Mouse (Mus musculus) C2C12 (cell line): ENCODE results near the gene Gpx8. TPM values are rescaled to one million over a fixed set of nuclear protein-coding genes. Genes with fewer than 3 reads are reported as not detected.

Source experiments
- H3K27me3 ChIP-seq: one replicate; pipeline ENCODE4 v1.6.1; 2011; ENCODE audit not compliant: control insufficient read depth, insufficient read depth, insufficient read length
- H3K36me3 ChIP-seq: one replicate; pipeline ENCODE4 v1.6.1; 2011; ENCODE audit not compliant: control insufficient read depth, insufficient read depth
- H3K4me3 ChIP-seq: one replicate; pipeline ENCODE4 v1.5.1; 2011; ENCODE audit warnings: mild to moderate bottlenecking, control low read depth; ENCODE audit not compliant: poor library complexity, insufficient read depth, severe bottlenecking
- H3K79me2 ChIP-seq: one replicate; pipeline ENCODE4 v1.6.1; 2011; ENCODE audit not compliant: control insufficient read depth, insufficient read depth
- H3K79me3 ChIP-seq: one replicate; pipeline ENCODE4 v1.6.1; 2011; ENCODE audit warnings: low read depth, control low read depth
- H3ac ChIP-seq: one replicate; pipeline ENCODE3; 2011; ENCODE audit warnings: low read depth; ENCODE audit not compliant: control insufficient read depth, insufficient read length
- CEBPB ChIP-seq: IDR thresholded peaks from one replicate; pipeline ENCODE4 v1.6.1; 2011; ENCODE audit warnings: low read depth, mild to moderate bottlenecking, control low read depth, moderate library complexity
- CTCF ChIP-seq: IDR thresholded peaks from one replicate; pipeline ENCODE4 v1.5.1; 2011; ENCODE audit not compliant: control insufficient read depth, insufficient read depth, insufficient read length
- FOSL1 ChIP-seq: IDR thresholded peaks from one replicate; pipeline ENCODE4 v1.8.0; 2011; ENCODE audit warnings: mild to moderate bottlenecking, low read length; ENCODE audit not compliant: poor library complexity, insufficient read depth, severe bottlenecking
- MAX ChIP-seq: IDR thresholded peaks from one replicate; pipeline ENCODE4 v1.6.1; 2011; ENCODE audit warnings: mild to moderate bottlenecking, control low read depth
- MYOD1 ChIP-seq: IDR thresholded peaks from one replicate; pipeline ENCODE4 v1.6.1; 2011; ENCODE audit warnings: low read depth; ENCODE audit not compliant: control insufficient read depth, insufficient read length
- MYOG ChIP-seq: IDR thresholded peaks from one replicate; pipeline ENCODE4 v1.6.1; 2011; ENCODE audit not compliant: control insufficient read depth, insufficient read length; ENCODE audit errors: extremely low read depth
- USF1 ChIP-seq: IDR thresholded peaks from one replicate; pipeline ENCODE4 v1.6.1; 2011; ENCODE audit warnings: low read depth, mild to moderate bottlenecking, control low read depth, moderate library complexity
- polyA plus RNA-seq: library from polyadenylated mRNA; unstranded; fragments of >200 nt; fragmentation: generic; extraction: Trizol; gene quantifications from one replicate; pipeline ENCODE4 v1.2.1, GENCODE M21; 2012; ENCODE audit warnings: missing spikeins

Gene Gpx8
- polyA plus RNA-seq, 1 experiment = 210 TPM

DNA sequence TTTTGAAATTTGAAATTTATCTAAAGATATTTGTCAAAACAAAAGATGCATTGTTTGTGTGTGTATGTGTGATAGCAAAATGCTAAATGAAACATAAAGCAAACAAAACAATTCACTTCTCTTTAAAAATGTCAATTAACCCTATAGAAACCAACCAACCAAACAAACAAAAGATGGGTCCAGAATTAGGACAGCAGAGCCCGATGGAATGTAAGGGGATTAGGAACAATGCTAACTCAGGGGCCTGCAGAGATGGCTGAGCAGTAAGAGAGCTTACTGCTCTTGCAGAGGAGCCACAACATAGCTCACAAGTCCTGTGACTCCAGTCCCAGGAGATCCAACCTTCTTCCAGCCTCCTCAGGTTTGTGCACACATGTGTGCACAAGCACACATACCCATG lies 35.9 kb upstream of the Gpx8 start:
- Histone ChIP-seq H3K27me3 (no peaks in the 10 kb centered on the region), H3K36me3 (no peaks in the 10 kb centered on the region), H3K79me3 (no peaks in the 10 kb centered on the region), H3K79me2 (no peaks in the 10 kb centered on the region), H3K4me3 (no peak overlapping the region), H3ac (no peak overlapping the region)
- TF ChIP-seq MAX (no peak), CTCF (no peak), FOSL1 (no peak)

DNA sequence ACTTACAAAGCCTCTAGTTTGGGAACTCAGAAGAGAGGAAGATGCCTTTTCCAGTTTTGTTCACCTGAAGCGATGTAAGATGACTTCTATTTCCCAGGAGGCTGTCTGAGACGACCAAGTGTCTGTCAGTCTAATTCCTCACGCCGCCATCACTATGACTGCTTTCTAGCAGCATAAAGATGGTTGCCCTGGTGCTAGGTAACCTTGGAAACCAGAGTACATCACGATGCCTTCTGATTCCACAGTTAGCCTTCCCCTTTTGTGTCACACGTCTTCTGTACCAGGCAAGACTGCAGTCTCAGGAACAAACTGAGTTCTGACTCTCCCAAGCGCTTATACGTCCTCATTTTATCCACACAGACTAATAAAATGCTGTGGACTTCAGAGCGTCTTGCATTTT lies 32.8 kb upstream of the Gpx8 start:
- no peaks in the 10 kb centered on the region for H3K27me3 ChIP-seq
- TF ChIP-seq CEBPB = no peak
- TF ChIP-seq FOSL1 = no peak
- no peak for TF ChIP-seq CTCF
- TF ChIP-seq MYOG = no peak

GRCm38 (mm10) chr13:113064542-113064941 lies 18.3 kb upstream of the Gpx8 start:
- H3K4me3 ChIP-seq = no peak overlapping the region
- no peaks in the 10 kb centered on the region for H3K36me3 ChIP-seq
- no peak overlapping the region for H3ac ChIP-seq
- H3K79me3 ChIP-seq = no peaks in the 10 kb centered on the region
- TF ChIP-seq CEBPB (no peak), MYOD1 (no peak), MAX (no peak), FOSL1 (no peak), USF1 (no peak), MYOG (no peak), CTCF (no peak)
- H3K79me2 ChIP-seq = no peaks in the 10 kb centered on the region
- H3K27me3 ChIP-seq = no peaks in the 10 kb centered on the region

More for the DNA sequence above, 32.8 kb upstream of the Gpx8 start:
- H3K4me3 ChIP-seq = no peak overlapping the region
- H3K79me3 ChIP-seq = no peaks in the 10 kb centered on the region
- no peaks in the 10 kb centered on the region for H3K36me3 ChIP-seq
- no peak overlapping the region for H3ac ChIP-seq
- H3K79me2 ChIP-seq = no peaks in the 10 kb centered on the region

DNA sequence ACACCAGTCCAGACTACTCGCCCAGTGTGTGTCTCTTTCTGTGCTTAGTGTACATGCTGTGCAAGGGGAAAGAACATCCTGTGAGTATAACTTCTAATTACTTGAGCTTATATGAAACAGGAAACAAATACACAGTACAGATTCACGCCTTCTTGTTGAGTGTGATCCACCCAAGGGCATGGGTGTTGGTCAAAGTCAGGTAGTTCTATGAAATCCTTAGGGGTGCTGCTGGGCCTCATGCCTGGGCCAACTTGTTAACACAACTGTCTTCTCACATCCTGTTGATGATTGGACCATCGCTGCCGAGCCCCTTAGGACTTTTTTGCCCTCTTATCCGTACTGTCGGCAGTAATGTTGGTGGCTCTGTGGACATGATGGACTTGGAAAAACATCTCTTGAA lies 15.5 kb upstream of the Gpx8 start:
- TF ChIP-seq FOSL1 (no peak), USF1 (no peak), MAX (no peak)
- no peaks in the 10 kb centered on the region for H3K79me2 ChIP-seq

DNA sequence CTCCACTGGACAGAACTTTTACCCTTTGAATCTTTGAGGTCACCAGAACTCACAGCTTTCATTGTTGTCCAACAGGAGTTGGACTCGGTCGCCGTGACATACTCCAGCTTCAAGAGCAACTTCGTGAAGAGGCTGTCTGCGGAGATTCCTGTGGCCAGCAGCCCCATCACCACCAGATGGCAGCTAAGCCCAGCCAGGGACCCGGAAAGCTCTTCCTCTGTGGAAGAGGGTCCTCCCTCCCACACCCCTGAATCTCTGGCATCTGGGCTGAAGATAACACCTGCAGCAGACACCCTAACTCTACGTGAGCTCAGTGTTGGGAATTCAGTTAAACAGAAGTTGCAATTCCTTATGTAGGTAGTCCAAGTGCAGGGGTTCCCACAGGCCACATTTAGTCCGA lies 9.6 kb upstream of the Gpx8 start:
- Histone ChIP-seq H3ac (no peak overlapping the region), H3K36me3 (no peaks in the 10 kb centered on the region)
- no peak for TF ChIP-seq USF1
- no peak for TF ChIP-seq MYOD1
- TF ChIP-seq FOSL1 = no peak
- no peak for TF ChIP-seq MAX
- no peak for TF ChIP-seq CTCF
- TF ChIP-seq MYOG = no peak
- no peak for TF ChIP-seq CEBPB

More for the DNA sequence above, 15.5 kb upstream of the Gpx8 start:
- no peaks in the 10 kb centered on the region for H3K36me3 ChIP-seq
- no peak overlapping the region for H3ac ChIP-seq
- no peaks in the 10 kb centered on the region for H3K79me3 ChIP-seq
- H3K27me3 ChIP-seq = no peaks in the 10 kb centered on the region
- no peak overlapping the region for H3K4me3 ChIP-seq

DNA sequence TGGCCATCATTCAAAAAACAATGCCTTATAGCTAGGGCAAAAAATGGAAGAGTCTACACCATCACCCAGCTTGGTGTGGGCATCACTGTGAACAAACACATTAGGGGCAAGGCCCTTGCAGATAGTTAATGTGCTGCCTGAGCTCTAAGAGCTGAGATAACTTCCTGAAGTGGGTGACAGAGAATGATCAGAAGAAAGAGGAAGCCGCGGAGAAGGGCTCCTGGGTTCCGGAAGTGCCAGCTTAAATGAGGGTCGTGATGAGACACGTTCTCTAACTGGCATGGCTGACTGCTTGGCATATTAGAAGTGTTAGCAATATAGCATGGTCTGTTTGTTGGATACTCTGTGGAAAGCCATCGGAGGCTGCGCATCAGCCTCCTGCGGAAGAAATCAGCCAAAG lies 8.0 kb upstream of the Gpx8 start:
- Histone ChIP-seq H3K36me3 (no peaks in the 10 kb centered on the region), H3ac (no peak overlapping the region), H3K4me3 (no peak overlapping the region), H3K79me3 (no peaks in the 10 kb centered on the region), H3K27me3 (no peaks in the 10 kb centered on the region), H3K79me2 (no peaks in the 10 kb centered on the region)
- TF ChIP-seq CEBPB (no peak), CTCF (no peak), FOSL1 (no peak), USF1 (no peak), MAX (no peak), MYOG (no peak), MYOD1 (no peak)

More for the DNA sequence above, 9.6 kb upstream of the Gpx8 start:
- Histone ChIP-seq H3K27me3 (no peaks in the 10 kb centered on the region), H3K79me2 (no peaks in the 10 kb centered on the region), H3K4me3 (no peak overlapping the region), H3K79me3 (no peaks in the 10 kb centered on the region)

GRCm38 (mm10) chr13:113047647-113048046 lies 1.4 kb upstream of the Gpx8 start:
- Histone ChIP-seq H3K79me2 (peaks cover 36% of the 10 kb centered on the region), H3ac (no peak overlapping the region), H3K36me3 (peaks cover 13% of the 10 kb centered on the region), H3K4me3 (no peak overlapping the region), H3K79me3 (peaks cover 33% of the 10 kb centered on the region), H3K27me3 (no peaks in the 10 kb centered on the region)
- TF ChIP-seq CEBPB (no peak), MAX (no peak), MYOD1 (no peak), FOSL1 (no peak), USF1 (no peak), CTCF (no peak), MYOG (no peak)
